Mouse (Mus musculus) ZHBTc4 (cell line): Measurements from ENCODE around the gene Shcbp1l.

Experiments used
- DNase-seq: peaks from one replicate; pipeline ENCODE4 v3.0.0-alpha.2; 2011; ENCODE audit warnings: low read depth, low spot score

The Shcbp1l gene

GRCm38 (mm10) chr1:153486767-153487499 is 62.0 kb downstream of the Shcbp1l start:
- peak; percentile 84 for DNase-seq

- peak; percentile 97 for DNase-seq
Measured at GRCm38 (mm10) chr1:153487500-153487879, 62.5 kb downstream of the Shcbp1l start, which contains the start of gene Dhx9. Gene Dhx9, minus strand, starts transcription at chr1:153487660.

GRCm38 (mm10) chr1:153489132-153489531 is 64.2 kb downstream of the Shcbp1l start:
- DNase-seq = peak; percentile 63

GRCm38 (mm10) chr1:153489540-153489939 is 64.6 kb downstream of the Shcbp1l start:
- peak; percentile 29 for DNase-seq

GRCm38 (mm10) chr1:153489963-153490362 is 65.0 kb downstream of the Shcbp1l start:
- DNase-seq = no peak

- no peak for DNase-seq
Measured at GRCm38 (mm10) chr1:153491345-153491744, 66.4 kb downstream of the Shcbp1l start.

GRCm38 (mm10) chr1:153491822-153492221 is 66.9 kb downstream of the Shcbp1l start:
- no peak for DNase-seq

GRCm38 (mm10) chr1:153493338-153493737 is 68.4 kb downstream of the Shcbp1l start:
- peak; percentile 80 for DNase-seq

- DNase-seq = peak; percentile 81
Measured at GRCm38 (mm10) chr1:153493931-153494330, 69.0 kb downstream of the Shcbp1l start.

- DNase-seq = no peak
Measured at GRCm38 (mm10) chr1:153496030-153496429, 71.1 kb downstream of the Shcbp1l start.

GRCm38 (mm10) chr1:153500030-153500429 is 75.1 kb downstream of the Shcbp1l start:
- DNase-seq = peak; percentile 76

GRCm38 (mm10) chr1:153501644-153502321 is 76.8 kb downstream of the Shcbp1l start:
- DNase-seq = peak; percentile 58
